Mouse (Mus musculus): Measurements from ENCODE around the gene Ugt1a6a.

DNA sequence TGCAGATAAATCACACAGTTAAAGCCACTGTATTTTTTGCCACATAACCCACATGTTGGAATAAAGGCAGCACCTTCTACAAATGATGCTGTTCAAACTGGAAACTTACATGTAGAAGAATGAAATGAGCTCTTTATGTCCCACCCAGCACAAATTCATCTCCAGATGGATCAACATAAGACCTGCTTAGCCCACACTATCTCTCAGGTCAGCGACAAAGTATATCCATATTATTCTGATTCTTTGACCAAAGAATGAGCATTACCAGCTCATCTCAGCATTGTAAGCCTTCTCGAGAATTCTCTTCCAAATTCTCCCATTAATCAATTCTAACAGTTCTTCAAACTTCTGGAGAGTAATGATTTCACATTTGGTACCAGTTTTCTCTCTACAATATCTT is 87.6 kb downstream of the Ugt1a6a start:
- TF ChIP-seq CTCF (conservative IDR thresholded peaks at IDR 0.05; ENCODE audit: low read length) (no peak), NANOG (IDR thresholded peaks at IDR 0.05; ENCODE audit: borderline replicate concordance, low read length) (no peak), POU5F1 (IDR thresholded peaks at IDR 0.05; ENCODE audit: borderline replicate concordance, low read length) (no peak)

Measured in E14TG2a.4 (cell line).